Mouse (Mus musculus) kidney, postnatal 0 days (tissue): ENCODE measurements around the gene Lgmn. TPM values are rescaled to one million over a fixed set of nuclear protein-coding genes. Genes with fewer than 3 reads are reported as not detected.

Experiments
- ATAC-seq: fragments of 200-750 bp; cut with Nextera tagmentation; replicated peaks from 2 replicates; pipeline ENCODE4 v1.8.0; 2017; ENCODE audit warnings: low read depth, moderate number of reproducible peaks, moderate TSS enrichment, moderate library complexity; ENCODE audit not compliant: low FRiP score
- DNase-seq: peaks from one replicate; pipeline ENCODE4 v3.0.0-alpha.2; 2016; ENCODE audit warnings: low spot score
- H3K27ac ChIP-seq: fragments of 300-500 bp; sonication (generic); 2 replicates; pipeline ENCODE4 v1.5.1; 2014; ENCODE audit warnings: mild to moderate bottlenecking
- H3K27me3 ChIP-seq: fragments of 300-500 bp; sonication (generic); 2 replicates; pipeline ENCODE4 v1.6.1; 2014; ENCODE audit warnings: low read length, mixed read lengths; ENCODE audit not compliant: insufficient read depth
- H3K36me3 ChIP-seq: fragments of 300-500 bp; sonication (generic); 2 replicates; pipeline ENCODE4 v1.6.1; 2014; ENCODE audit warnings: low read length, mixed read lengths; ENCODE audit not compliant: insufficient read depth
- H3K4me1 ChIP-seq: fragments of 300-500 bp; sonication (generic); replicated peaks from 2 replicates; pipeline ENCODE4 v1.6.1; 2014; ENCODE audit warnings: antibody characterized with exemption, low read length, mixed read lengths; ENCODE audit not compliant: insufficient read depth
- H3K4me2 ChIP-seq: fragments of 300-500 bp; sonication (generic); 2 replicates; pipeline ENCODE4 v1.6.1; 2014; ENCODE audit warnings: mild to moderate bottlenecking, low read length, moderate library complexity, mixed read lengths
- H3K4me3 ChIP-seq: fragments of 300-500 bp; sonication (generic); replicated peaks from 2 replicates; pipeline ENCODE4 v1.5.1; 2014; ENCODE audit warnings: low read depth, low read length
- H3K9ac ChIP-seq: fragments of 300-500 bp; sonication (generic); 2 replicates; pipeline ENCODE4 v1.6.1; 2014; ENCODE audit warnings: low read depth, low read length
- H3K9me3 ChIP-seq: fragments of 300-500 bp; sonication (generic); replicated peaks from 2 replicates; pipeline ENCODE4 v1.6.1; 2016; ENCODE audit warnings: low read length, inconsistent platforms, mixed read lengths
- CTCF ChIP-seq: IDR thresholded peaks from 2 replicates; pipeline ENCODE4 v1.5.1; 2016; ENCODE audit warnings: antibody characterized with exemption, low read depth, mild to moderate bottlenecking, moderate library complexity
- WGBS: fragments of 180-500 bp; shearing (Covaris S2); extraction: QIAGEN DNeasy Blood & Tissue Kit; methylation state at CpG from one replicate; pipeline ENCODE4 v1.1.7; 2014; 5-methylcytosine and 5-hydroxymethylcytosine counted together
- polyA plus RNA-seq: library from polyadenylated mRNA; unstranded; fragments of >200 nt; fragmentation: Nextera tagmentation; extraction: Ambion mirVana; gene quantifications from 2 replicates; pipeline ENCODE4 v1.2.1, GENCODE M21; 2015

Lgmn gene
- polyA plus RNA-seq, 1 experiment from 2014 or later, result 286 TPM

DNA sequence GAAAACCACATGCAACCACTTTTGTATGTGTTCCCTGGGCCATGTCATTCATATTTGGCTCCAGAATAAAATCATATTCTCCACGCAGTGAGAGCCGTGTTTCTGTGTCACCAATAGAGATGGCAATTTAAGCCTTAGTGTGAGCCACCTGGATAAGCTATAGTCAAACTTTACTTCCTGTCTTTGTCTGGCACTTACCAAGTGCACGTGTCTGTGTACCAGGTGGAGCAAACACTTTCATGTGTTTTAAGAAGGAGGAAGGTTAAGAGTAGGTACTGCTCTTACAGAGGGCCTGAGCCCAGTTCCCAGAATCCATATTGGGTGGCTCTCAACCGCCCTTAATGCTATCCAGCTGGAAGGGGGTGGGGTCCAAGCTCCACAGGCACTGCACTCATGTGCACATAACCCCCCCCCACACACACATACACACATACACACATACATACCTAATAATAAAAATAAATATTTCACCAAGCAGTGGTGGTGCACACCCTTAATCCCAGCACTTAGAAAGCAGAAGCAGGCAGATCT, 14.5 kb downstream of the Lgmn start:
- WGBS, result 83% methylated on average over 4 of the region's 4 CpGs
- Histone ChIP-seq H3K4me3 (no peak overlapping the region), H3K9me3 (no peaks in the 10 kb centered on the region), H3K27ac (no peak overlapping the region), H3K4me2 (no peak overlapping the region), H3K36me3 (peaks cover 7% of the 10 kb centered on the region; the same call in 1 of the 2 replicates), H3K4me1 (no peaks in the 10 kb centered on the region), H3K9ac (no peak overlapping the region), H3K27me3 (no peaks in the 10 kb centered on the region)
- no peak for DNase-seq
- no peak for TF ChIP-seq CTCF
- ATAC-seq, result no peak

DNA sequence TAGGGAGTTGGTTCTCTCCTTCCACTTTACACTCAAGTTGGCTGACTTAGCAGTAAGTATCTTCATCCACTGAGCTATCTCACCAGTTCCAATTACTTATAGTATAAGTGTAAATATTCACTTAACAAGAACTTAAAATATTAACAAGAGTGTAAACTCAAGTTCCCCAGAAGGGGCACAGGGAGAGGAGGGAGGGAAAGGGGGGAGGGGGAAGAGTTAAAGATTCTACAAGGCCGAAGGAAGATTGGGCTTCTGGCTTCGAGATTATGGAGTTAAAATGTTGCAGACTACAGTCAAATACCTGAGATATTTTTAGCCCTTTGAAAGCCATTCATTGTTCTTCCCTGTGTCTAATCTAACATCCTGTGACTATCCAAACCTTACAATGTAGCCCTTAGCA, 15.2 kb downstream of the Lgmn start:
- ATAC-seq (no peak), DNase-seq (no peak)
- Histone ChIP-seq H3K4me3 (no peak overlapping the region), H3K4me2 (no peak overlapping the region), H3K9me3 (no peaks in the 10 kb centered on the region), H3K4me1 (no peaks in the 10 kb centered on the region), H3K27ac (no peak overlapping the region), H3K9ac (no peak overlapping the region), H3K36me3 (peaks cover 7% of the 10 kb centered on the region; the same call in 1 of the 2 replicates), H3K27me3 (no peaks in the 10 kb centered on the region)
- no peak for TF ChIP-seq CTCF
- WGBS, result 57% methylated on average over 2 of the region's 2 CpGs

DNA sequence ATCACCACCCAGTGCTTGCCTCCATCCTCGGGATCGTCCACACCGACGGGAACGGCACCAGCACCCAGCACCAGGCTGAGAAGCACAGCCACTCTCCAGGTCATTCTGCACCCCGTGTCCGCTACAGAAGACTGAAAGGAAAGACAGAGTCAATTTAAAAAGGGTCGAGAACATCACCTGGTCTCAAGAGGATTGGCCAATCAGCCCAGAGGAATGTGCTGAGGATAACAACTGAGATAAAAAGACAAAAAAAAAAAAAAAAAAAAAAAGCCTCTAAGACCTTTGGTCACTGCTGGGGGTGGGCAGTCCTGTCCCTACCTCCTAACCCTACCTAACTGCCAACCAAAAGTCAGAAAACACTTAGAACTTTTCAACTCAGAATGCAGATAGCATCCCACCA, 16.0 kb downstream of the Lgmn start:
- 89% methylated on average over 8 of the region's 8 CpGs for WGBS

DNA sequence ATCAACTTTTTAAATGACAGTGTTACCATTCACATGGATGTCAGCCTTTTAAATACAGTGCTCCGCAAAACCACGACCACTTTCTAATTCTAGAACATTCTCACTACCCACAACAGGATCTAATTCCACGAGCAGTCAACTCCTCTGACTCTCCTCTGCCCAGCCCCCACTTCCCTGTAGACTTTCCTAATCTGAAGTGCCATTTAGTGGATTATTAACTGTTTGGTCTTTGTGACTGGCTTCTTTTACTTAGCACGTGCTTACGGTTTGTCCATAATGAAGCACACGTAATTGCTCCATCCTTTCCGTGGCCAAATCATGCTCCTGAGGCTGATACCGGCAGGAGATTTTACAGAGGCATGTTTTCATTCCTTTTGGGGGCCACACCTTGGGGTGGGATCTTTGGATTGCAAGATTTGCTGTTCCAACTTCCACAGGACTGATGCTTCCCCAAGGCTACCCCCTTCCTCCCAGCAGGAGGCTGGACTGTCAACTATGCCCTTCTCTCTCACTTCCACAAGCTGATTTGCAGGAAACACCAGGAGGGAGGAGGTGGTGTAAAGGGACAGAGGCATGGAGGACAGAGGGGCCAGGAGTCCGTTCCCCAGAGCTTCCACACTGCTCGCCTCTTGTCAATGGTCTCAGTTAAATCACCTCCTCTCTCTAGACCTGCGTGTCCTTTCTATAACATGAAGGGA, 16.8 kb downstream of the Lgmn start:
- H3K4me2 ChIP-seq, result no peak overlapping the region
- H3K4me3 ChIP-seq, result no peak overlapping the region
- TF ChIP-seq CTCF, result no peak
- ATAC-seq (0 out of 2 replicates have a peak, but pooled peaks have one; percentile 31), DNase-seq (no peak)
- no peaks in the 10 kb centered on the region for H3K27me3 ChIP-seq
- no peak overlapping the region for H3K27ac ChIP-seq
- no peaks in the 10 kb centered on the region for H3K9me3 ChIP-seq
- H3K9ac ChIP-seq, result no peak overlapping the region
- 77% methylated on average over 11 of the region's 11 CpGs for WGBS
- H3K4me1 ChIP-seq, result no peaks in the 10 kb centered on the region
- H3K36me3 ChIP-seq, result peaks cover 7% of the 10 kb centered on the region; the same call in 1 of the 2 replicates

More for the DNA sequence above, 16.0 kb downstream of the Lgmn start:
- Histone ChIP-seq H3K27ac (no peak overlapping the region), H3K36me3 (peaks cover 7% of the 10 kb centered on the region; the same call in 1 of the 2 replicates), H3K9me3 (no peaks in the 10 kb centered on the region), H3K9ac (no peak overlapping the region), H3K27me3 (no peaks in the 10 kb centered on the region), H3K4me3 (no peak overlapping the region), H3K4me2 (no peak overlapping the region), H3K4me1 (no peaks in the 10 kb centered on the region)
- TF ChIP-seq CTCF, result no peak
- DNase-seq (no peak), ATAC-seq (no peak)

DNA sequence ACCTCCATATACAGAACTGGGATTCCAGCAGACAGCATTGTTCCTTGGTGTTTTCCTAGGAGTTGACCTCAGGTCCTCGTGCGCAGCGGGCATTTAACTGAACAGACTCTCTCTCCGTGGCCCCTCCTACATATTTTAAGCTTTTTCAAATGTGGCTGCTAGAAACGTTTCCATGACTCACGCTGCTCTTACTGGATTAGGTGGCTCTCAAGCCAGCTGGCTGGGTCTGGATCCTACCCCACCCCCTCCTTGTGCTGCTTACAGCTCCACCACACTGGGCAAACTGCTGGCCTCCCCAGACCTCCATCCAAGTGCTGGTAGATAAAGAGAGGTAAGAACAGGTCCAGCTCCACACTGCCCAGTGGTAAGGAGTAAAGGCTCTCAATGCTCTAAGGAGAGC, 17.5 kb downstream of the Lgmn start:
- Histone ChIP-seq H3K36me3 (peaks cover 7% of the 10 kb centered on the region; the same call in 1 of the 2 replicates), H3K27ac (peak overlapping the region; percentile 67; the same call in 1 of the 2 replicates), H3K4me3 (no peak overlapping the region), H3K9me3 (no peaks in the 10 kb centered on the region), H3K4me2 (no peak overlapping the region), H3K27me3 (no peaks in the 10 kb centered on the region), H3K4me1 (no peaks in the 10 kb centered on the region), H3K9ac (no peak overlapping the region)
- 74% methylated on average over 6 of the region's 6 CpGs for WGBS
- ATAC-seq (peak; percentile 63), DNase-seq (no peak)
- TF ChIP-seq CTCF, result no peak

DNA sequence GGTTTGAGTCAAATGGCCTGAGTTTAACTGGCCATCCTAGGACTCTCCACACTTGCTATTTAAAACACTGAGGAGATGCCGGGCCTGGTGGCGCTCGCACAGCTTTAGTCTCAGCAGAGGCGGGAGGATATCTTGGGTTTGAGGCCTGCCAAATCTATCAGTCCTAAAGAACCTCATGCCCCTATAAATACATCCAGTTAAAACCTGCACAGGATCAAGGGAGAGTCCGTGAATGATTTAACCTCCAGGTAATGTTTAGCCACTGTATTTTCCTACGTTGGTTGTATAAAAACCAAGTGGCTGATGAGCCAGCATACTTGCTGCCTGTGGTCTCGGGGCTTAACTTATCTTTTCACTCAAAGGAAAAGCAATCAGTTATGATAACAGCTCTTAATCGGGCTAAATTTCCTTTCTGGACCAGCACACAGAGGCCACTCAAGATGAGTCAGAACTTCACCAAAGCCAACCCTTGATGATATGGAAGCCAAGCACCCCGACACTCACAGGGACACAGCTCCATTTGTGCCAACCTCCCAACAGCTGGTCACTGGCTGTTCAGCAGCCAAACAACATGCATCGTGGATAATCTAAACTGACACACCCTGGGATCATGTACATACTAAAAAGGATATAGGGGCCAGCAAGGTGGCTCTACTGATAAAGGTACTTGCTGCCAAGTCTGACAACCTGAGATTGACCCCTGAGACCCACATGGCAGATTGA, 19.3 kb downstream of the Lgmn start:
- 0 out of 2 replicates have a peak, but pooled peaks cover 4% of the 10 kb centered on the region for H3K36me3 ChIP-seq
- no peak overlapping the region for H3K9ac ChIP-seq
- no peaks in the 10 kb centered on the region for H3K9me3 ChIP-seq
- no peak for DNase-seq
- peak; percentile 30; the same call in 1 of the 2 replicates for ATAC-seq
- peak overlapping the region; percentile 81 for H3K27ac ChIP-seq
- no peak overlapping the region for H3K4me3 ChIP-seq
- no peak overlapping the region for H3K4me2 ChIP-seq
- TF ChIP-seq CTCF, result no peak
- 69% methylated on average over 10 of the region's 10 CpGs for WGBS
- no peaks in the 10 kb centered on the region for H3K27me3 ChIP-seq
- no peaks in the 10 kb centered on the region for H3K4me1 ChIP-seq
